14 mouse cellular contexts compared by ENCODE assay signal in genomic region chr5:144192673-144193072, GRCm38 (mm10). TPM values are rescaled to one million over a fixed set of nuclear protein-coding genes. Genes with fewer than 3 reads are reported as not detected.
"Had no signal": no experiment of that assay in that cellular context is flagged by ENCODE, and none has a peak within 500 bp of the region (broad histone marks: within the 10 kb centered on the region; RNA-seq: fewer than 3 reads in every experiment).

No protein-coding gene starts in this region.

- ATAC-seq: hindbrain, postnatal 0 days; inflammation-experienced regulatory T-cells, adult 6 months; intestine, embryonic 16.5 days; midbrain, embryonic 15.5 days had no signal

- DNase-seq: kidney, adult 8-10 months; layer of hippocampus, adult 9-11 months; liver, embryonic 13.5 days; lung, embryonic 14.5 days; thymus, postnatal 25 days had no signal

- H3K4me2 ChIP-seq: liver, embryonic 13.5 days; lung, embryonic 14.5 days; midbrain, embryonic 12.5 days; midbrain, embryonic 15.5 days had no signal

- H3K9me3 ChIP-seq: liver, embryonic 13.5 days; midbrain, embryonic 12.5 days; midbrain, embryonic 15.5 days had no signal

- H3K4me3 ChIP-seq: layer of hippocampus, adult 2 months; left cerebral cortex, adult 2 months; liver, embryonic 13.5 days; midbrain, embryonic 12.5 days; midbrain, embryonic 15.5 days; myocyte had no signal

- H3K27ac ChIP-seq: hindbrain, postnatal 0 days; layer of hippocampus, adult 2 months; left cerebral cortex, adult 2 months; liver, embryonic 13.5 days; macrophage; midbrain, embryonic 12.5 days; midbrain, embryonic 15.5 days had no signal

- H3K27me3 ChIP-seq: liver, embryonic 13.5 days; midbrain, embryonic 15.5 days had no signal

- H3K9ac ChIP-seq: liver, embryonic 13.5 days; lung, embryonic 14.5 days; midbrain, embryonic 12.5 days; midbrain, embryonic 15.5 days had no signal

- H3K36me3 ChIP-seq: liver, embryonic 13.5 days; midbrain, embryonic 12.5 days had no signal

RNA-seq across cellular contexts. Expression of gene Bhlha15, which starts 2.6 kb away (rescaled TPM):
- polyA plus RNA-seq: macrophage; midbrain, embryonic 12.5 days had no signal
